Mouse (Mus musculus): ENCODE data around the gene Ccm2l. TPM values are rescaled to one million over a fixed set of nuclear protein-coding genes. Genes with fewer than 3 reads are reported as not detected.
A peak's percentile ranks its signal among the peaks of the same experiment; 100 is the strongest.

Ccm2l gene
- total RNA-seq, 1 experiment, result 1.9 TPM

- Histone ChIP-seq H3K9me3 (ENCODE audit: control insufficient read depth, insufficient read depth, low read depth, low read length) (no peaks in the 10 kb centered on the region), H3K4me1 (ENCODE audit: control insufficient read depth in 2 of 2, insufficient read depth in 2 of 2, low read length in 2 of 2, poor library complexity in 1 of 2) (peaks cover 4 to 11% of the 10 kb centered on the region in 2 experiments; a peak in 3 of 4 replicates), H3K9ac (ENCODE audit: insufficient read depth, low read depth, low read length, poor library complexity, severe bottlenecking) (no peak overlapping the region), H3K27ac (ENCODE audit: insufficient read depth, low read depth, low read length, poor library complexity, severe bottlenecking) (no peak overlapping the region), H3K4me3 (ENCODE audit: insufficient read depth in 1 of 2, low read depth in 1 of 2, low read length in 2 of 2, poor library complexity in 1 of 2, severe bottlenecking in 1 of 2) (no peak overlapping the region), H3K36me3 (ENCODE audit: control insufficient read depth, insufficient read depth, low read length, poor library complexity, severe bottlenecking) (no peaks in the 10 kb centered on the region)
- no peak for TF ChIP-seq ZNF384 (IDR thresholded peaks at IDR 0.05; ENCODE audit: low read depth, low read length)
- no peak for TF ChIP-seq CHD2 (IDR thresholded peaks at IDR 0.05; ENCODE audit: low read depth, low read length)
- TF ChIP-seq MAFK (IDR thresholded peaks at IDR 0.05; ENCODE audit: insufficient read depth, low read depth, low read length), result no peak
- no peak for TF ChIP-seq HCFC1 (IDR thresholded peaks at IDR 0.05; ENCODE audit: borderline replicate concordance, insufficient read depth, low read length)
- TF ChIP-seq ZC3H11A (IDR thresholded peaks at IDR 0.05; ENCODE audit: borderline replicate concordance, low read depth, low read length), result no peak
- DNase-seq (ENCODE audit: low read depth, low spot score), result no peak
- in situ Hi-C loops (cut with MboI; ENCODE audit: low sequenced_read_pairs in 2 of 2, unreplicated experiment in 2 of 2), result no loop called here
Observed at GRCm38 (mm10) chr2:153090551-153091165, 24.9 kb downstream of the Ccm2l start.

- H3K27ac ChIP-seq (ENCODE audit: insufficient read depth, low read depth, low read length, poor library complexity, severe bottlenecking), result peak overlapping the region; percentile 91
- H3K36me3 ChIP-seq (ENCODE audit: control insufficient read depth, insufficient read depth, low read length, poor library complexity, severe bottlenecking), result no peaks in the 10 kb centered on the region
- H3K4me1 ChIP-seq (ENCODE audit: control insufficient read depth in 2 of 2, insufficient read depth in 2 of 2, low read length in 2 of 2, poor library complexity in 1 of 2), result peaks cover 4 to 22% of the 10 kb centered on the region in 2 experiments; a peak in 2 of 4 replicates
- in situ Hi-C loops (cut with MboI; ENCODE audit: low sequenced_read_pairs in 2 of 2, unreplicated experiment in 2 of 2), result no loop called here
- H3K9me3 ChIP-seq (ENCODE audit: control insufficient read depth, insufficient read depth, low read depth, low read length), result no peaks in the 10 kb centered on the region
- peak; percentile 90 for DNase-seq (ENCODE audit: low read depth, low spot score)
- H3K9ac ChIP-seq (ENCODE audit: insufficient read depth, low read depth, low read length, poor library complexity, severe bottlenecking), result peak overlapping the region; percentile 20; the same call in 1 of the 2 replicates
- H3K4me3 ChIP-seq (ENCODE audit: insufficient read depth in 1 of 2, low read depth in 1 of 2, low read length in 2 of 2, poor library complexity in 1 of 2, severe bottlenecking in 1 of 2), result peak overlapping the region; percentile 76
- TF ChIP-seq ZNF384 (IDR thresholded peaks at IDR 0.05; ENCODE audit: low read depth, low read length) (no peak), MAFK (IDR thresholded peaks at IDR 0.05; ENCODE audit: insufficient read depth, low read depth, low read length) (no peak), HCFC1 (IDR thresholded peaks at IDR 0.05; ENCODE audit: borderline replicate concordance, insufficient read depth, low read length) (no peak), ZC3H11A (IDR thresholded peaks at IDR 0.05; ENCODE audit: borderline replicate concordance, low read depth, low read length) (no peak), CHD2 (IDR thresholded peaks at IDR 0.05; ENCODE audit: low read depth, low read length) (no peak)
Observed at GRCm38 (mm10) chr2:153107046-153107766, 41.5 kb downstream of the Ccm2l start.

GRCm38 (mm10) chr2:153107802-153108201, 42.0 kb downstream of the Ccm2l start:
- TF ChIP-seq MAFK (IDR thresholded peaks at IDR 0.05; ENCODE audit: insufficient read depth, low read depth, low read length) (no peak), HCFC1 (IDR thresholded peaks at IDR 0.05; ENCODE audit: borderline replicate concordance, insufficient read depth, low read length) (no peak)
- H3K4me1 ChIP-seq (ENCODE audit: control insufficient read depth in 2 of 2, insufficient read depth in 2 of 2, low read length in 2 of 2, poor library complexity in 1 of 2), result peaks cover 4 to 20% of the 10 kb centered on the region in 2 experiments; a peak in 2 of 4 replicates
- H3K36me3 ChIP-seq (ENCODE audit: control insufficient read depth, insufficient read depth, low read length, poor library complexity, severe bottlenecking), result no peaks in the 10 kb centered on the region
- peak; percentile 26 for DNase-seq (ENCODE audit: low read depth, low spot score)
- in situ Hi-C loops (cut with MboI; ENCODE audit: low sequenced_read_pairs in 2 of 2, unreplicated experiment in 2 of 2), result no loop called here
- H3K4me3 ChIP-seq (ENCODE audit: insufficient read depth in 1 of 2, low read depth in 1 of 2, low read length in 2 of 2, poor library complexity in 1 of 2, severe bottlenecking in 1 of 2), result peak overlapping the region; percentile 76
- peak overlapping the region; percentile 91 for H3K27ac ChIP-seq (ENCODE audit: insufficient read depth, low read depth, low read length, poor library complexity, severe bottlenecking)
- H3K9me3 ChIP-seq (ENCODE audit: control insufficient read depth, insufficient read depth, low read depth, low read length), result no peaks in the 10 kb centered on the region
- peak overlapping the region; percentile 20; the same call in 1 of the 2 replicates for H3K9ac ChIP-seq (ENCODE audit: insufficient read depth, low read depth, low read length, poor library complexity, severe bottlenecking)

GRCm38 (mm10) chr2:153108313-153109264, 42.8 kb downstream of the Ccm2l start, which contains the start of gene Hck:
Gene Hck (plus strand): TSS chr2:153108468.
- Histone ChIP-seq H3K4me1 (ENCODE audit: control insufficient read depth in 2 of 2, insufficient read depth in 2 of 2, low read length in 2 of 2, poor library complexity in 1 of 2) (peaks cover 4 to 16% of the 10 kb centered on the region in 2 experiments; a peak in 2 of 4 replicates), H3K9ac (ENCODE audit: insufficient read depth, low read depth, low read length, poor library complexity, severe bottlenecking) (peak within 1 kb of the TSS; percentile 75), H3K9me3 (ENCODE audit: control insufficient read depth, insufficient read depth, low read depth, low read length) (no peaks in the 10 kb centered on the region), H3K27ac (ENCODE audit: insufficient read depth, low read depth, low read length, poor library complexity, severe bottlenecking) (peak within 1 kb of the TSS; percentile 91), H3K4me3 (ENCODE audit: insufficient read depth in 1 of 2, low read depth in 1 of 2, low read length in 2 of 2, poor library complexity in 1 of 2, severe bottlenecking in 1 of 2) (peak within 1 kb of the TSS; percentile 76), H3K36me3 (ENCODE audit: control insufficient read depth, insufficient read depth, low read length, poor library complexity, severe bottlenecking) (no peaks in the 10 kb centered on the region; the same call in 1 of the 2 replicates)
- in situ Hi-C loops (cut with MboI; ENCODE audit: low sequenced_read_pairs in 2 of 2, unreplicated experiment in 2 of 2), result no loop called here
- TF ChIP-seq HCFC1 (IDR thresholded peaks at IDR 0.05; ENCODE audit: borderline replicate concordance, insufficient read depth, low read length) (no peak), MAFK (IDR thresholded peaks at IDR 0.05; ENCODE audit: insufficient read depth, low read depth, low read length) (no peak), ZNF384 (IDR thresholded peaks at IDR 0.05; ENCODE audit: low read depth, low read length) (no peak), CHD2 (IDR thresholded peaks at IDR 0.05; ENCODE audit: low read depth, low read length) (no peak), ZC3H11A (IDR thresholded peaks at IDR 0.05; ENCODE audit: borderline replicate concordance, low read depth, low read length) (no peak)
- peak; percentile 91 for DNase-seq (ENCODE audit: low read depth, low spot score)

All from ES-E14 (cell line).